Mouse (Mus musculus): Measurements from ENCODE around the gene Golph3l. TPM values are rescaled to one million over a fixed set of nuclear protein-coding genes. Genes with fewer than 3 reads are reported as not detected.

Golph3l gene
- polyA plus RNA-seq, 1 experiment from 2014 or later = 37.4 TPM

- H3K36me3 ChIP-seq (ENCODE audit: control insufficient read depth, insufficient read depth, low read length) = peaks cover 7% of the 10 kb centered on the region
- H3K4me1 ChIP-seq (ENCODE audit: control insufficient read depth, insufficient read depth, low read length) = no peaks in the 10 kb centered on the region
- H3K4me3 ChIP-seq (replicated peaks; ENCODE audit: low read length) = no peak overlapping the region
- H3K9me3 ChIP-seq (replicated peaks; ENCODE audit: control insufficient read depth, low read length) = no peaks in the 10 kb centered on the region
- no peaks in the 10 kb centered on the region for H3K27me3 ChIP-seq (ENCODE audit: control insufficient read depth, insufficient read depth, low read length)
- no peak for ATAC-seq (ENCODE audit: insufficient read depth, low FRiP score)
- no peak overlapping the region for H3K9ac ChIP-seq (ENCODE audit: low read length)
- no peak overlapping the region for H3K4me2 ChIP-seq (ENCODE audit: low read depth, low read length)
- WGBS = 62% methylated on average over 12 of the region's 12 CpGs
- no peak overlapping the region for H3K27ac ChIP-seq (ENCODE audit: low read length)
These were observed 44.2 kb downstream of the Golph3l start for GRCm38 (mm10) chr3:95632648-95633588.

DNA sequence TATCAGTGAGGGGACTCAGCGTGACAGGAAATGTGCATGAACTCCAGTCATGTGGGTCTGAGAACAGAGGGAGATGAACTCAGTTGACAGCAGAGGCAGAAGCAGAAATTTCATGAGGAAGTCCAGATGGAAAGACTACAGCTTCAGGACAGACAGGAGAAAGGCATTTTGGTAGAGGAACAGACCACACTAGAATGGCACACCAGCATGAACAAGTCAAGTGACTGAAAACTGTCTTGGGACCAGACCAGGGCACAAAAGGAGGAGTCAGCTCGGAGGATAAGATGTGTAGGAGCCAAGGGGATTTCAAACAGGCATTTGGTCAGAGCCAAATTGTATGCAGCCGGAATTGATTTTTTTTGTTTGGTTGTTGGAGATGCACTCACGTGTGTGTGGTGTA lies 46.9 kb downstream of the Golph3l start:
- Histone ChIP-seq H3K9me3 (replicated peaks; ENCODE audit: control insufficient read depth, low read length) (no peaks in the 10 kb centered on the region), H3K27ac (ENCODE audit: low read length) (peak overlapping the region; percentile 19; the same call in 1 of the 2 replicates), H3K4me2 (ENCODE audit: low read depth, low read length) (no peak overlapping the region), H3K9ac (ENCODE audit: low read length) (no peak overlapping the region), H3K36me3 (ENCODE audit: control insufficient read depth, insufficient read depth, low read length) (peaks cover 2% of the 10 kb centered on the region), H3K27me3 (ENCODE audit: control insufficient read depth, insufficient read depth, low read length) (no peaks in the 10 kb centered on the region), H3K4me1 (ENCODE audit: control insufficient read depth, insufficient read depth, low read length) (no peaks in the 10 kb centered on the region), H3K4me3 (replicated peaks; ENCODE audit: low read length) (no peak overlapping the region)
- no peak for ATAC-seq (ENCODE audit: insufficient read depth, low FRiP score)
- 60% methylated on average over 4 of the region's 4 CpGs for WGBS

DNA sequence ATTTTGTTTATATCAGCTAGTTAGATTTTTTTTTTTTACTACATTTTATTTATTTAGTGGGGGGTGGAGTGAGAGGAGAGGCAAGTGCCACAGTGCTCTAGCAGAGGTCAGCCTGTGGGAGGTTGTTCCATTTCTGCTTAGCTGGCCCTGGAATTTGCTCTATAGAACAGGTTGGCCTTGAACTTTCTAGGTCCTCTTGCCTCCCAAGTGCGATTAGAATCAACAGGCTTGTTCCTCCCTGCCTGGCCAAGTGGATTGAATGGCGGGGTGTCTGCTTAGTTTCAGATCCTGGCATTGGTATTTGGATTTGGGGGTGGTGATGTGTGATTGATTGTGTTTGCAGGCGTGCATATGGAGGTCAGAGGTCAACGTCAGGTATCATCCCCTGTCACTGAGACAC lies 47.3 kb downstream of the Golph3l start:
- no peak overlapping the region for H3K27ac ChIP-seq (ENCODE audit: low read length)
- no peak overlapping the region for H3K9ac ChIP-seq (ENCODE audit: low read length)
- H3K9me3 ChIP-seq (replicated peaks; ENCODE audit: control insufficient read depth, low read length) = no peaks in the 10 kb centered on the region
- H3K4me3 ChIP-seq (replicated peaks; ENCODE audit: low read length) = no peak overlapping the region
- 58% methylated on average over 4 of the region's 4 CpGs for WGBS
- H3K27me3 ChIP-seq (ENCODE audit: control insufficient read depth, insufficient read depth, low read length) = no peaks in the 10 kb centered on the region
- H3K4me1 ChIP-seq (ENCODE audit: control insufficient read depth, insufficient read depth, low read length) = no peaks in the 10 kb centered on the region
- no peak for ATAC-seq (ENCODE audit: insufficient read depth, low FRiP score)
- peaks cover 2% of the 10 kb centered on the region; the same call in 1 of the 2 replicates for H3K36me3 ChIP-seq (ENCODE audit: control insufficient read depth, insufficient read depth, low read length)
- no peak overlapping the region for H3K4me2 ChIP-seq (ENCODE audit: low read depth, low read length)

GRCm38 (mm10) chr3:95639694-95640093 lies 51.0 kb downstream of the Golph3l start:
- H3K4me1 ChIP-seq (ENCODE audit: control insufficient read depth, insufficient read depth, low read length) = no peaks in the 10 kb centered on the region
- no peak overlapping the region for H3K9ac ChIP-seq (ENCODE audit: low read length)
- 65% methylated on average over 1 of the region's 1 CpGs for WGBS
- H3K36me3 ChIP-seq (ENCODE audit: control insufficient read depth, insufficient read depth, low read length) = peaks cover 2% of the 10 kb centered on the region; the same call in 1 of the 2 replicates
- H3K4me2 ChIP-seq (ENCODE audit: low read depth, low read length) = no peak overlapping the region
- H3K4me3 ChIP-seq (replicated peaks; ENCODE audit: low read length) = no peak overlapping the region
- no peak overlapping the region for H3K27ac ChIP-seq (ENCODE audit: low read length)
- H3K9me3 ChIP-seq (replicated peaks; ENCODE audit: control insufficient read depth, low read length) = no peaks in the 10 kb centered on the region
- no peaks in the 10 kb centered on the region for H3K27me3 ChIP-seq (ENCODE audit: control insufficient read depth, insufficient read depth, low read length)
- ATAC-seq (ENCODE audit: insufficient read depth, low FRiP score) = no peak

DNA sequence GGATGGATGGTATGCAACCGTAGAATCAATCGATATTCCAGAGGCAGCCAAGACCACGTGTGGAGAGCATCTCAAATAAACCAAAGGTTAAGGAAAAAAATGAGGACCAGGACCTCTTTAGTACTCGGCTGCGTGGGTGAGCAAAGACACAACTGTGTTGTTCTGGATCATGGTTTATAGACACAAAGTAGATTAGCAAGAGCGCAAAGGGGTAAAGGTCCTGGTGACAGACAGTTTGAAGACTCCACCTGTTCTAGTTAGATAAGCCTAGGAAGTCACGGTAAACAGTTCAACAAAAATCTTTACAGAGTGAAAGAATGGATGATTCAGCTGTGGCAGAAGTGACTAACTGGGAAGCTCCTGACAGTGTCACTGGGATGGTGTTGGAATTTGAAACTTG lies 54.4 kb downstream of the Golph3l start:
- 71% methylated on average over 7 of the region's 7 CpGs for WGBS
- H3K36me3 ChIP-seq (ENCODE audit: control insufficient read depth, insufficient read depth, low read length) = peaks cover 2% of the 10 kb centered on the region; the same call in 1 of the 2 replicates
- no peak overlapping the region for H3K27ac ChIP-seq (ENCODE audit: low read length)
- H3K4me1 ChIP-seq (ENCODE audit: control insufficient read depth, insufficient read depth, low read length) = no peaks in the 10 kb centered on the region
- ATAC-seq (ENCODE audit: insufficient read depth, low FRiP score) = no peak
- H3K9ac ChIP-seq (ENCODE audit: low read length) = no peak overlapping the region
- H3K4me3 ChIP-seq (replicated peaks; ENCODE audit: low read length) = no peak overlapping the region
- no peaks in the 10 kb centered on the region for H3K9me3 ChIP-seq (replicated peaks; ENCODE audit: control insufficient read depth, low read length)
- H3K4me2 ChIP-seq (ENCODE audit: low read depth, low read length) = no peak overlapping the region
- H3K27me3 ChIP-seq (ENCODE audit: control insufficient read depth, insufficient read depth, low read length) = no peaks in the 10 kb centered on the region

DNA sequence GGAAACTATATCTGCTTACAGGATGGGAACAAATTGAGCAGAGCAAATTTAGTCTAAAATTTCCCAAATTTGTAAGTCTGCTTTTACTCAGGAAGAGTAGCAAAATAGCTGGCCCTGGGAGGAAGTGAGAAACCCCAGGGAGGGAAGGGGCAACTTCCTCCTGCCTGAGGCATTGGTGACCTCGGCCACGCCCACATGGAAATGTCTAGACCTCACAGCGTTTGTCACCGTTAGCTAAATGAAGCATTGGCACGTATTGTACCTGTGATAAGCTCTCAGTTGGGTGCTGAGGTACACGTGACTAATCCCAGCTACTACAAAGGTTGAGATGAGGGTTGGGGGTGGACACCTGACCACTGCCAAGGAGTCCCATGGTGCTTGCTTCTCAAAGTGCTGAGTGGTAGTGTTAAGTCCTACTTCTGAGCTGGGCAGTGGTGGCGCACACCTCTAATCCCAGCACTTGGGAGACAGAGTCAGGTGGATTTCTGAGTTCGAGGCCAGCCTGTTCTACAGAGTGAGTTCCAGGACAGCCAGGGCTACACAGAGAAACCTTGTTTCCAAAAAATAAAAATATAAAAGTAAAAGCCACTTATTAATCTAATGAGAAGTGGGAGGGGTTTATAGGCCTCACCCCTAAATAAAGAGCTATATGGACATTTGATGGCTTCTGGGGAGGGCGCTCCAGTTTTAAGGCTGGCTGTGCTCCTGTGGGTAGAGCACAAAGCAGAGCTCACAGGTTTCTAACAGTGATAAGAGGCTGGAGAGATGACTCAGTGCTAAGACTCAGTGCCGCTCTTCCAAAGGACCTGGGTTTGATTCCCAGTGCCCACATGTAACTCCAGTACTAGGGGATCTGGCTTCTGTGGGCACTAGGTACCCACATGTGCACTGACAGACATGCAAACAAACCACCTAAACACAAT lies 56.8 kb downstream of the Golph3l start:
- Histone ChIP-seq H3K4me2 (ENCODE audit: low read depth, low read length) (no peak overlapping the region), H3K4me3 (replicated peaks; ENCODE audit: low read length) (no peak overlapping the region), H3K36me3 (ENCODE audit: control insufficient read depth, insufficient read depth, low read length) (no peaks in the 10 kb centered on the region), H3K27ac (ENCODE audit: low read length) (no peak overlapping the region), H3K4me1 (ENCODE audit: control insufficient read depth, insufficient read depth, low read length) (peaks cover 6% of the 10 kb centered on the region; the same call in 1 of the 2 replicates), H3K27me3 (ENCODE audit: control insufficient read depth, insufficient read depth, low read length) (no peaks in the 10 kb centered on the region), H3K9me3 (replicated peaks; ENCODE audit: control insufficient read depth, low read length) (no peaks in the 10 kb centered on the region), H3K9ac (ENCODE audit: low read length) (no peak overlapping the region)
- WGBS = 58% methylated on average over 10 of the region's 10 CpGs
- peak; percentile 46; the same call in 1 of the 2 replicates for ATAC-seq (ENCODE audit: insufficient read depth, low FRiP score)

GRCm38 (mm10) chr3:95648016-95648415 lies 59.3 kb downstream of the Golph3l start:
- Histone ChIP-seq H3K27ac (ENCODE audit: low read length) (no peak overlapping the region), H3K9me3 (replicated peaks; ENCODE audit: control insufficient read depth, low read length) (no peaks in the 10 kb centered on the region), H3K36me3 (ENCODE audit: control insufficient read depth, insufficient read depth, low read length) (no peaks in the 10 kb centered on the region), H3K4me2 (ENCODE audit: low read depth, low read length) (no peak overlapping the region), H3K4me3 (replicated peaks; ENCODE audit: low read length) (no peak overlapping the region), H3K27me3 (ENCODE audit: control insufficient read depth, insufficient read depth, low read length) (no peaks in the 10 kb centered on the region), H3K4me1 (ENCODE audit: control insufficient read depth, insufficient read depth, low read length) (peaks cover 16% of the 10 kb centered on the region), H3K9ac (ENCODE audit: low read length) (no peak overlapping the region)
- 85% methylated on average over 5 of the region's 5 CpGs for WGBS
- ATAC-seq (ENCODE audit: insufficient read depth, low FRiP score) = no peak

DNA sequence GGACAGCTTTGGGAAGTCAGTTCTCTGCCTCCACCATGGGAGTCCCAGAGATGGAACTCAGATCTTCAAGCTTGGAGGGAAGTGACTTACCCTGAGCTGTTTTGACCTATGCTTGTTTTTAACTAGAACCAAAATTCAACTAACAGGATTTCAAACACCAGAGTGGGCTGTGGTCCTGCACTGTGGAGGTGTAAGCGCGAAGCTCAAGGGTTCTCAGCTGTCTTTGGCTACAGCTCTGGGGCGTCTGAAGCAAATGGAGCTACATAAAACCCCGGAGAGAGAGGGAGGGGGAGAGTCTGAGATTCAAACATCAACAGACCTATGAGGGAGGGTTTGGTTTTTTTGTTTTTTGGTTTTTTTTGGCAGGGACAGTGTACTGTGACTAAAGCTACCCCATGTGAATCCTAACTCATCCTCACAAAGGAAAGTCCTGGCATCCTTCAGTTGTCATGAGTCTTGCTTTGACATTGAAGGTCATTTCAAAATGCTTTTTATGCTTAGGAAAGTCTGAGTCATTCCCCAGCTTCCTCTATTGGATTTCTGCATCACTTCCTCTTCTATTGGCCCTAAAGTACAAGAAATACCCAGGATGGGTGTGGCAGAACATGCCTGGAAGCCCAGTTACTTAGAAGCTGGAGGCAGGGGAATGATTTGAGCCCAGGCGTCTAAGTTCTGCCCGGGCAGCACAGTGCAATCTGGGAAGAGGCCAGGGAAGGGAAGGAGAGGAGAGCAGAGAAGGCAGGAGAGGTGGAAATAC lies 61.7 kb downstream of the Golph3l start:
- H3K27me3 ChIP-seq (ENCODE audit: control insufficient read depth, insufficient read depth, low read length) = no peaks in the 10 kb centered on the region
- no peaks in the 10 kb centered on the region for H3K9me3 ChIP-seq (replicated peaks; ENCODE audit: control insufficient read depth, low read length)
- H3K4me1 ChIP-seq (ENCODE audit: control insufficient read depth, insufficient read depth, low read length) = peaks cover 26% of the 10 kb centered on the region
- H3K36me3 ChIP-seq (ENCODE audit: control insufficient read depth, insufficient read depth, low read length) = no peaks in the 10 kb centered on the region
- H3K4me2 ChIP-seq (ENCODE audit: low read depth, low read length) = no peak overlapping the region
- H3K9ac ChIP-seq (ENCODE audit: low read length) = no peak overlapping the region
- 50% methylated on average over 6 of the region's 6 CpGs for WGBS
- peak overlapping the region; percentile 76 for H3K27ac ChIP-seq (ENCODE audit: low read length)
- ATAC-seq (ENCODE audit: insufficient read depth, low FRiP score) = peak; percentile 57; the same call in 1 of the 2 replicates
- no peak overlapping the region for H3K4me3 ChIP-seq (replicated peaks; ENCODE audit: low read length)
